Mouse (Mus musculus): Measurements from ENCODE around the gene Ift74. TPM values are rescaled to one million over a fixed set of nuclear protein-coding genes. Genes with fewer than 3 reads are reported as not detected.
A peak's percentile ranks its signal among the peaks of the same experiment; 100 is the strongest.

Gene Ift74
- 43.2 and 45.7 TPM in 2 replicates for polyA plus RNA-seq (2015; fragmentation: Nextera tagmentation; extraction: Ambion mirVana)

- Histone ChIP-seq H3K9me3 (no peaks in the 10 kb centered on the region), H3K4me1 (peaks cover 11% of the 10 kb centered on the region), H3K27ac (peak within 1 kb of the TSS; percentile 75), H3K27me3 (no peaks in the 10 kb centered on the region), H3K4me3 (peak within 1 kb of the TSS; percentile 71), H3K36me3 (no peaks in the 10 kb centered on the region), H3K4me2 (replicated peaks) (peak within 1 kb of the TSS; percentile 73), H3K9ac (peak within 1 kb of the TSS; percentile 81)
- WGBS = 2% methylated on average over 29 of the region's 29 CpGs
- peak; percentile 99 for ATAC-seq (ENCODE audit: low FRiP score, low read depth)
These were observed at the start of gene Ift74 for GRCm38 (mm10) chr4:94613972-94614626. Ift74 (plus strand) TSS chr4:94614491.

- no peaks in the 10 kb centered on the region for H3K27me3 ChIP-seq
- H3K36me3 ChIP-seq = peaks cover 57% of the 10 kb centered on the region
- no peak overlapping the region for H3K4me2 ChIP-seq (replicated peaks)
- H3K9ac ChIP-seq = no peak overlapping the region
- H3K4me3 ChIP-seq = no peak overlapping the region
- H3K4me1 ChIP-seq = no peaks in the 10 kb centered on the region
- no peaks in the 10 kb centered on the region for H3K9me3 ChIP-seq
- H3K27ac ChIP-seq = no peak overlapping the region
- WGBS = 88% methylated on average over 4 of the region's 4 CpGs
- no peak for ATAC-seq (ENCODE audit: low FRiP score, low read depth)
These were observed 41.6 kb upstream of the Ift74 start for GRCm38 (mm10) chr4:94572677-94573076.

GRCm38 (mm10) chr4:94591765-94592381 is 22.4 kb upstream of the Ift74 start:
- H3K9ac ChIP-seq = no peak overlapping the region
- peaks cover 8% of the 10 kb centered on the region; the same call in 1 of the 2 replicates for H3K4me1 ChIP-seq
- H3K27ac ChIP-seq = no peak overlapping the region
- no peak for ATAC-seq (ENCODE audit: low FRiP score, low read depth)
- H3K36me3 ChIP-seq = no peaks in the 10 kb centered on the region
- H3K9me3 ChIP-seq = no peaks in the 10 kb centered on the region
- H3K4me2 ChIP-seq (replicated peaks) = no peak overlapping the region
- H3K4me3 ChIP-seq = no peak overlapping the region
- WGBS = 80% methylated on average over 4 of the region's 4 CpGs
- H3K27me3 ChIP-seq = no peaks in the 10 kb centered on the region

- H3K27me3 ChIP-seq = no peaks in the 10 kb centered on the region
- H3K4me1 ChIP-seq = peaks cover 8% of the 10 kb centered on the region; the same call in 1 of the 2 replicates
- H3K4me2 ChIP-seq (replicated peaks) = no peak overlapping the region
- no peaks in the 10 kb centered on the region for H3K9me3 ChIP-seq
- no peaks in the 10 kb centered on the region for H3K36me3 ChIP-seq
- H3K9ac ChIP-seq = no peak overlapping the region
- no peak overlapping the region for H3K4me3 ChIP-seq
- no peak for ATAC-seq (ENCODE audit: low FRiP score, low read depth)
- no peak overlapping the region for H3K27ac ChIP-seq
These were observed 21.6 kb upstream of the Ift74 start for GRCm38 (mm10) chr4:94592709-94593108.

- Histone ChIP-seq H3K36me3 (no peaks in the 10 kb centered on the region), H3K9ac (no peak overlapping the region), H3K27me3 (no peaks in the 10 kb centered on the region), H3K4me2 (replicated peaks) (peak overlapping the region; percentile 85), H3K9me3 (no peaks in the 10 kb centered on the region), H3K4me1 (peaks cover 22% of the 10 kb centered on the region), H3K27ac (no peak overlapping the region), H3K4me3 (peak overlapping the region; percentile 96; the same call in 1 of the 2 replicates)
- ATAC-seq (ENCODE audit: low FRiP score, low read depth) = no peak
- WGBS = 87% methylated on average over 4 of the region's 4 CpGs
These were observed 12.9 kb upstream of the Ift74 start for GRCm38 (mm10) chr4:94601395-94601794.

- Histone ChIP-seq H3K27me3 (no peaks in the 10 kb centered on the region), H3K27ac (peak overlapping the region; percentile 88), H3K4me2 (replicated peaks) (peak overlapping the region; percentile 85), H3K9me3 (no peaks in the 10 kb centered on the region), H3K4me1 (peaks cover 22% of the 10 kb centered on the region), H3K36me3 (no peaks in the 10 kb centered on the region), H3K9ac (peak overlapping the region; percentile 96), H3K4me3 (peak overlapping the region; percentile 96)
- no peak; the same call in 1 of the 2 replicates for ATAC-seq (ENCODE audit: low FRiP score, low read depth)
- WGBS = under 1% methylated on average over 33 of the region's 33 CpGs
These were observed 11.7 kb upstream of the Ift74 start for GRCm38 (mm10) chr4:94602496-94603030.

GRCm38 (mm10) chr4:94603031-94603629 is 11.2 kb upstream of the Ift74 start, which contains the start of gene Plaa:
Plaa (minus strand) TSS chr4:94603244.
- Histone ChIP-seq H3K27ac (peak within 1 kb of the TSS; percentile 88), H3K27me3 (no peaks in the 10 kb centered on the region), H3K4me2 (replicated peaks) (peak within 1 kb of the TSS; percentile 85), H3K9me3 (no peaks in the 10 kb centered on the region), H3K4me3 (peak within 1 kb of the TSS; percentile 96), H3K9ac (peak within 1 kb of the TSS; percentile 96), H3K4me1 (peaks cover 22% of the 10 kb centered on the region), H3K36me3 (no peaks in the 10 kb centered on the region)
- WGBS = under 1% methylated on average over 51 of the region's 61 CpGs
- ATAC-seq (ENCODE audit: low FRiP score, low read depth) = peak; percentile 100

- H3K9me3 ChIP-seq = no peaks in the 10 kb centered on the region
- WGBS = 83% methylated on average over 2 of the region's 2 CpGs
These were observed 9.8 kb upstream of the Ift74 start for GRCm38 (mm10) chr4:94604452-94605019.

GRCm38 (mm10) chr4:94605591-94605990 is 8.7 kb upstream of the Ift74 start:
- Histone ChIP-seq H3K4me3 (no peak overlapping the region), H3K4me1 (peaks cover 20% of the 10 kb centered on the region), H3K27ac (no peak overlapping the region), H3K36me3 (no peaks in the 10 kb centered on the region), H3K27me3 (no peaks in the 10 kb centered on the region), H3K9me3 (no peaks in the 10 kb centered on the region), H3K9ac (no peak overlapping the region), H3K4me2 (replicated peaks) (no peak overlapping the region)
- ATAC-seq (ENCODE audit: low FRiP score, low read depth) = no peak
- WGBS = 89% methylated on average over 2 of the region's 2 CpGs

More at GRCm38 (mm10) chr4:94604452-94605019, 9.8 kb upstream of the Ift74 start:
- Histone ChIP-seq H3K4me2 (replicated peaks) (no peak overlapping the region), H3K4me3 (0 out of 2 replicates have a peak overlapping the region, but pooled peaks have one; percentile 96), H3K36me3 (no peaks in the 10 kb centered on the region), H3K4me1 (peaks cover 22% of the 10 kb centered on the region), H3K27ac (no peak overlapping the region), H3K9ac (no peak overlapping the region), H3K27me3 (no peaks in the 10 kb centered on the region)
- ATAC-seq (ENCODE audit: low FRiP score, low read depth) = no peak

- H3K4me1 ChIP-seq = peaks cover 4% of the 10 kb centered on the region
- no peaks in the 10 kb centered on the region for H3K27me3 ChIP-seq
These were observed 4.0 kb upstream of the Ift74 start for GRCm38 (mm10) chr4:94610339-94610738.

GRCm38 (mm10) chr4:94614627-94615006 is 326 bp downstream of the Ift74 start:
- WGBS = under 1% methylated on average over 18 of the region's 18 CpGs
- no peaks in the 10 kb centered on the region for H3K9me3 ChIP-seq
- H3K27ac ChIP-seq = peak overlapping the region; percentile 75
- H3K9ac ChIP-seq = peak overlapping the region; percentile 81
- ATAC-seq (ENCODE audit: low FRiP score, low read depth) = peak; percentile 76
- H3K4me2 ChIP-seq (replicated peaks) = peak overlapping the region; percentile 73
- H3K27me3 ChIP-seq = no peaks in the 10 kb centered on the region
- peaks cover 11% of the 10 kb centered on the region for H3K4me1 ChIP-seq
- peak overlapping the region; percentile 71 for H3K4me3 ChIP-seq
- H3K36me3 ChIP-seq = no peaks in the 10 kb centered on the region

More at GRCm38 (mm10) chr4:94610339-94610738, 4.0 kb upstream of the Ift74 start:
- Histone ChIP-seq H3K36me3 (no peaks in the 10 kb centered on the region), H3K27ac (no peak overlapping the region), H3K9me3 (no peaks in the 10 kb centered on the region), H3K4me3 (no peak overlapping the region), H3K4me2 (replicated peaks) (no peak overlapping the region), H3K9ac (no peak overlapping the region)
- 78% methylated on average over 3 of the region's 3 CpGs for WGBS
- no peak for ATAC-seq (ENCODE audit: low FRiP score, low read depth)

- Histone ChIP-seq H3K9me3 (no peaks in the 10 kb centered on the region), H3K27ac (no peak overlapping the region), H3K4me3 (no peak overlapping the region), H3K4me2 (replicated peaks) (no peak overlapping the region), H3K9ac (no peak overlapping the region), H3K4me1 (peaks cover 9% of the 10 kb centered on the region), H3K36me3 (peaks cover 5% of the 10 kb centered on the region; the same call in 1 of the 2 replicates), H3K27me3 (no peaks in the 10 kb centered on the region)
- ATAC-seq (ENCODE audit: low FRiP score, low read depth) = no peak
- 82% methylated on average over 2 of the region's 2 CpGs for WGBS
These were observed 5.8 kb downstream of the Ift74 start for GRCm38 (mm10) chr4:94620077-94620476.
